Mouse (Mus musculus) lung, postnatal 36 days (tissue): ENCODE measurements around the gene Actc1.

Experiments used
- DNase-seq: peaks from one replicate; pipeline ENCODE4 v3.0.0; 2022; ENCODE audit warnings: mixed read lengths

Actc1 gene

GRCm38 (mm10) chr2:114052696-114053598 is at the start of gene Actc1:
Gene Actc1, minus strand, starts transcription at chr2:114053548.
- no peak for DNase-seq

GRCm38 (mm10) chr2:114102471-114102870 is 49.1 kb upstream of the Actc1 start:
- no peak for DNase-seq

- no peak for DNase-seq
These were observed 47.5 kb upstream of the Actc1 start for GRCm38 (mm10) chr2:114100834-114101233.

- no peak for DNase-seq
These were observed 46.5 kb upstream of the Actc1 start for GRCm38 (mm10) chr2:114099816-114100215.

- no peak for DNase-seq
These were observed 45.8 kb upstream of the Actc1 start for GRCm38 (mm10) chr2:114099109-114099508.

GRCm38 (mm10) chr2:114097627-114098026 is 44.3 kb upstream of the Actc1 start:
- DNase-seq = no peak

- DNase-seq = no peak
These were observed 43.2 kb upstream of the Actc1 start for GRCm38 (mm10) chr2:114096570-114096969.

- DNase-seq = no peak
These were observed 42.0 kb upstream of the Actc1 start for GRCm38 (mm10) chr2:114095348-114095747.

- DNase-seq = no peak
These were observed 41.3 kb upstream of the Actc1 start for GRCm38 (mm10) chr2:114094696-114095095.

GRCm38 (mm10) chr2:114093577-114093976 is 40.2 kb upstream of the Actc1 start:
- DNase-seq = no peak

- no peak for DNase-seq
These were observed 36.5 kb upstream of the Actc1 start for GRCm38 (mm10) chr2:114089862-114090261.

GRCm38 (mm10) chr2:114087271-114087670 is 33.9 kb upstream of the Actc1 start:
- DNase-seq = no peak

GRCm38 (mm10) chr2:114071876-114072275 is 18.5 kb upstream of the Actc1 start:
- DNase-seq = no peak

GRCm38 (mm10) chr2:114066226-114066625 is 12.9 kb upstream of the Actc1 start:
- no peak for DNase-seq

- no peak for DNase-seq
These were observed 10.7 kb upstream of the Actc1 start for GRCm38 (mm10) chr2:114064004-114064403.

- no peak for DNase-seq
These were observed 6.8 kb upstream of the Actc1 start for GRCm38 (mm10) chr2:114060071-114060591.

GRCm38 (mm10) chr2:114059608-114060007 is 6.3 kb upstream of the Actc1 start:
- DNase-seq = no peak

GRCm38 (mm10) chr2:114058226-114058796 is 5.0 kb upstream of the Actc1 start:
- DNase-seq = no peak

GRCm38 (mm10) chr2:114057303-114057853 is 4.0 kb upstream of the Actc1 start:
- no peak for DNase-seq

GRCm38 (mm10) chr2:114054129-114054528 is 781 bp upstream of the Actc1 start:
- DNase-seq = no peak

GRCm38 (mm10) chr2:114051871-114052241 is 1.5 kb downstream of the Actc1 start:
- no peak for DNase-seq

GRCm38 (mm10) chr2:114051111-114051870 is 2.1 kb downstream of the Actc1 start:
- DNase-seq = no peak

GRCm38 (mm10) chr2:114050150-114050549 is 3.2 kb downstream of the Actc1 start:
- DNase-seq = no peak
